Mouse (Mus musculus) heart, adult 9 months (tissue): ENCODE results near the gene Olfr686.

Source experiments
- DNase-seq, 2 experiments: peaks; one replicate each; pipeline ENCODE4 v3.0.0; 2022; ENCODE audit warnings: low spot score in 2 of 2

Gene Olfr686

GRCm38 (mm10) chr7:105207385-105207784 is at the start of gene Olfr686:
Gene Olfr686, minus strand, starts transcription at chr7:105207485.
- DNase-seq: no peak

- no peak for DNase-seq
These were observed 49.4 kb upstream of the Olfr686 start for GRCm38 (mm10) chr7:105256656-105257055.

DNA sequence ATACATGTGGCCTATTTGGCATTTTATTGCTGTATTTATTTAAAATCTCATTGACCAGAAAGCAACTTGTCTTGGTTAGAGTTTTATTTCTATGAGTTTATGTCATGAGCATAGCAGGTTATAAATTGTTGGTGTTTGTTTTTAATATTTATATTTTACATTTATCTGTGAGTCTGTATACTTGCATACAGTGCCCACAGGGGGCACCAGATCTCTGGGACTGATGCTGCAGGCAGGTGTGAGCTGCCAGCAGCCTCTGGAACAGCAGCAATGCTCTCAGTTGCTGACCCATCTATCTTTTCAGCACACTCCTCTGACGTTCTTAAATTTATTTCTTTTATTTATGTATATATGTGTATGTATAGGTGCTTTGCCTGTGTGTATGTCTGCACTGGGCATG is 40.9 kb upstream of the Olfr686 start:
- no peak for DNase-seq

- DNase-seq: peak in 1 of 2 experiments; percentile 6
These were observed 40.4 kb upstream of the Olfr686 start for GRCm38 (mm10) chr7:105247671-105248070.

DNA sequence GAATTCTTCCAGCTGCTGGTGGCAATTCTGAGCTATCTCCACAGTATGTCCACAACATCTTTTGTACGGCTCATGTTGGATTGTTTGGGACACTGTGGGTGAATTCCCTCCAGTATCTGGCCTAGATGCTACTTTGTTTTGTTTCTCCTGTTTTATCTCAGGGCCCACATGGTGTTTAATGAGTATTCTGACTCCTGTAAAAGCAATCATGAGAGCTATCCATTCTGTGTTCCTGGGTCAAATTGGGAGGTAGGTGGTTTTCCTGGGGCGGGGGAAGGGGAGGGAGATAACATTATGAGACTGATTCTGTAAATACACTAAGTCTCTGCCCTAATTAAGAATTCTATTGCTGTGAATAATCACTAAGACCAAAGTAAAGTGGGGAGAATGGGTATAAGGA is 22.1 kb upstream of the Olfr686 start:
- peak; percentile 23 to 69 for DNase-seq

DNA sequence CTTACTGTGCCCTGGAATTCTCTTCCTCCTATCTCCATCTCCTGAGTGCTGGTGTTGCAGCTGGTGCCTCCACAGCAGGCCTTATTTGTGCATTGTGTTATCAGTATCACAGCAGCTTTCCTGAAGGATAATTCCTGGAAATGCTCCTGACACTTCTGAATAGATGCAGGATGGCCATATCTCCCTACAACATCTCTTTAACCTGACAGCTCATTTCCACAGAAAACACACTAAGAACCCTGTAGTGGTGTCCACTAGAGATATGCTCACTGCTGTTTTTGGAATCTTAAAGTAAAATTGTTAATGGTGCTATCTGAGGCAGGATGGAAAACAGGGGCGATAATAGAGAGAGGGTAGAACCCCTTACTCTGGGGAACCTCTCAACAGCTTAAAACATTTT is 20.9 kb upstream of the Olfr686 start:
- DNase-seq: peak; percentile 65 to 86

- no peak for DNase-seq
These were observed 19.4 kb upstream of the Olfr686 start for GRCm38 (mm10) chr7:105226703-105227102.

- no peak for DNase-seq
These were observed 18.8 kb upstream of the Olfr686 start for GRCm38 (mm10) chr7:105226072-105226471.

GRCm38 (mm10) chr7:105218281-105218680 is 11.0 kb upstream of the Olfr686 start:
- DNase-seq: no peak

DNA sequence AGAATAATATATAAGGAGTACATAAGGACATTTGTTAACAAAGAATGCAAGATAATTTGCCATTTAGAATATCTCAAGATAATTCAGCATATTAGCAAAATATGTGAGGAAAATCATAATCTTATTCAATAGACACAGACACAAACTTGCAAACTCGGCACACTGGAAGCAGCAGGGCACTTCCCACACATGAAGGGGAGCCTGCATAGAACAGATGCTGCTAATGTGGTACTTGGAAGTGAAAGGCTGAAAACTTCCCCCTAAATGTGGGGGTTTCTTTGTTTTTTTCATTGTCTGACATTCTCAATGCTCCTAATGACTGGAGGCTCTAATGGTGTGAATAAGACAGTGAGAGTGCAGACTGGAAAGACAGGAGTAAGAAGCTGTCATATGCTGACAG is 7.5 kb upstream of the Olfr686 start:
- no peak for DNase-seq

DNA sequence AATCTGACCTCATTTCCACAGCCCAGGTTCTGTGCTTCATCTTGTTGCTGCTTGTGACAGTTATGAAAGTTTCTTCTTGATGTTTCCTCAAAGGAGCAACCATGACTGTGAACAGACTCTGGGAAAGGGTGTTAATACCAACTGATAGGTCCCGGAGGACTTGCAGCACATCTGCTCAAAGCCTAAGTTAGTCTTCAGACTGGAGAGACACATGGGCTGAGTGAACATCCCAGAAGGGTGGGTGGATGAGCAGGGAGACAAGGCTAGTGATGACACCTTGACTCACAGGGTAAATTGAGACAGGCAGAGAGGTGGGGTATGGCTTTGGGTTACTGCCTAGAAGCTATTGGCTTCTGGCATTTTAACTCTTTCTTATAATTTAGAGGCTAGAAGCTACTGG is 21.4 kb downstream of the Olfr686 start, which contains the start of gene Olfr685:
Gene Olfr685, minus strand, starts transcription at position 101 of the 400 bp plus-strand sequence.
- no peak for DNase-seq

DNA sequence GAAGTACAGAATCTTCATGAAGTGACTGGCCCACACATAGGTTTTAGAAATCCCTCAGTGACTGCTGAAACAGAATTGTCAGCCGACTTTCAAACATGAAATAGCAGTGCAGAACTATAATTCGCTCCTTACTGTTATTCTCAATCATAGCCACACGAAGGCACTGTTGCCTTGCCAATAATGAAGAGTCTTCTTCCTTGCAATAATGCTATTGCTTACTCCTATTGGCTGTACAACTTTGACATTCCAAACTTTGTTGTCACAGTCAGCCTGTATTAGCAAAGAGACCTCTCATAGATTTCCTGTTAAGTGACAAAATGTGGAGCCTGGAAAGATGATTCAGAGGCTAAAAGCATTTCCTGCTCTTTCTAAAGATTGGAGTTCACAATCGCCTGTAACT is 36.5 kb downstream of the Olfr686 start:
- peak; percentile 1 to 6 for DNase-seq

GRCm38 (mm10) chr7:105163553-105163952 is 43.7 kb downstream of the Olfr686 start, which contains the start of gene Olfr684:
Gene Olfr684, minus strand, starts transcription at chr7:105163653.
- no peak for DNase-seq
